ENCODE assay signal across 8 mouse cellular contexts in genomic region chr10:109011226-109012165, GRCm38 (mm10). TPM values are rescaled to one million over a fixed set of nuclear protein-coding genes. Genes with fewer than 3 reads are reported as not detected.
A peak's percentile ranks its signal among the peaks of the same experiment; 100 is the strongest.
DNase-seq lines count a peak whose midpoint lies in the region; ATAC-seq lines count a peak whose summit lies in the region.

No protein-coding gene starts in this region.

- H3K9me3 ChIP-seq in forebrain, embryonic 14.5 days (replicated peaks; ENCODE audit: control insufficient read depth, low read length) = no peaks in the 10 kb centered on the region
- H3K9me3 ChIP-seq in hindbrain, embryonic 16.5 days (ENCODE audit: control insufficient read depth, low read length) = no peaks in the 10 kb centered on the region
- no peaks in the 10 kb centered on the region for H3K9me3 ChIP-seq in neural tube, embryonic 11.5 days (ENCODE audit: control insufficient read depth, low read length)

- no peak overlapping the region for H3K27ac ChIP-seq in forebrain, embryonic 14.5 days (ENCODE audit: low read depth, low read length)
- H3K27ac ChIP-seq in hindbrain, embryonic 16.5 days (ENCODE audit: low read depth, low read length) = peak overlapping the region; percentile 73
- no peak overlapping the region for H3K27ac ChIP-seq in neural tube, embryonic 11.5 days (ENCODE audit: low read depth, low read length)

- peak overlapping the region; percentile 57 for H3K9ac ChIP-seq in forebrain, embryonic 14.5 days (ENCODE audit: low read length)
- peak overlapping the region; percentile 92 for H3K9ac ChIP-seq in hindbrain, embryonic 16.5 days (ENCODE audit: low read depth, low read length)
- no peak overlapping the region; the same call in 1 of the 2 replicates for H3K9ac ChIP-seq in neural tube, embryonic 11.5 days (ENCODE audit: low read length)

- H3K27me3 ChIP-seq in forebrain, embryonic 14.5 days (replicated peaks; ENCODE audit: control insufficient read depth, insufficient read depth, low read length) = no peaks in the 10 kb centered on the region
- H3K27me3 ChIP-seq in hindbrain, embryonic 16.5 days (replicated peaks; ENCODE audit: control insufficient read depth, insufficient read depth, low read length) = no peaks in the 10 kb centered on the region
- no peaks in the 10 kb centered on the region for H3K27me3 ChIP-seq in neural tube, embryonic 11.5 days (ENCODE audit: control insufficient read depth, insufficient read depth, low read length)

- peak; percentile 63 for ATAC-seq in forebrain, embryonic 14.5 days
- ATAC-seq in hindbrain, embryonic 16.5 days = peak; percentile 81
- peak; percentile 59 for ATAC-seq in neural tube, embryonic 11.5 days (ENCODE audit: insufficient read depth, low FRiP score, low TSS enrichment)

- H3K4me3 ChIP-seq in forebrain, embryonic 14.5 days (ENCODE audit: low read depth, low read length) = peak overlapping the region; percentile 77
- H3K4me3 ChIP-seq in hindbrain, embryonic 16.5 days (ENCODE audit: low read length) = peak overlapping the region; percentile 79
- peak overlapping the region; percentile 63 for H3K4me3 ChIP-seq in neural tube, embryonic 11.5 days (ENCODE audit: low read depth, low read length)

- peak; percentile 1 for DNase-seq in gastrocnemius, adult 18-20 months (ENCODE audit: low spot score)
- no peak for DNase-seq in gastrocnemius, postnatal 14 days
- DNase-seq in c-Kit-positive CD71-negative TER-119-negative erythroid progenitor cells, embryonic 14.5 days (ENCODE audit: low read depth) = peak; percentile 1
- peak; percentile 54 for DNase-seq in forebrain, embryonic 14.5 days (ENCODE audit: low spot score)
- peak; percentile 63 to 73 for DNase-seq in left cerebral cortex, postnatal 36 days (ENCODE audit: low spot score in 2 of 2)
- peak; percentile 48 for DNase-seq in neural tube, embryonic 11.5 days (ENCODE audit: low spot score)
- DNase-seq in thymus, postnatal 36 days = no peak

- H3K4me2 ChIP-seq in forebrain, embryonic 14.5 days (ENCODE audit: low read length) = peak overlapping the region; percentile 93
- H3K4me2 ChIP-seq in hindbrain, embryonic 16.5 days (ENCODE audit: low read length) = peak overlapping the region; percentile 84
- H3K4me2 ChIP-seq in neural tube, embryonic 11.5 days (ENCODE audit: low read depth) = peak overlapping the region; percentile 93

- H3K36me3 ChIP-seq in forebrain, embryonic 14.5 days (ENCODE audit: control insufficient read depth, insufficient read depth, low read length) = no peaks in the 10 kb centered on the region
- H3K36me3 ChIP-seq in hindbrain, embryonic 16.5 days (ENCODE audit: control insufficient read depth, insufficient read depth, low read length) = no peaks in the 10 kb centered on the region
- no peaks in the 10 kb centered on the region for H3K36me3 ChIP-seq in neural tube, embryonic 11.5 days (ENCODE audit: control insufficient read depth, insufficient read depth, low read length)

- intact Hi-C loops in gastrocnemius, postnatal 14 days (cut with DNase I; ENCODE audit: low total_unique reads) = no loop called here
- intact Hi-C loops in left cerebral cortex, postnatal 36 days (cut with DNase I) = loop anchor here (2.0 to 10.0 kb wide), 3 partner anchors 105 to 486 kb away; no protein-coding TSS in a partner anchor

- WGBS in forebrain, embryonic 14.5 days = under 1% methylated on average over 27 of the region's 29 CpGs
- 1% methylated on average over 27 of the region's 29 CpGs for WGBS in hindbrain, embryonic 16.5 days
- under 1% methylated on average over 28 of the region's 29 CpGs for WGBS in neural tube, embryonic 11.5 days

- H3K4me1 ChIP-seq in forebrain, embryonic 14.5 days (ENCODE audit: control insufficient read depth, insufficient read depth, low read length) = no peaks in the 10 kb centered on the region
- H3K4me1 ChIP-seq in hindbrain, embryonic 16.5 days (ENCODE audit: control insufficient read depth, insufficient read depth, low read depth, low read length) = peaks cover 9% of the 10 kb centered on the region
- H3K4me1 ChIP-seq in neural tube, embryonic 11.5 days (ENCODE audit: control insufficient read depth, insufficient read depth, low read length) = no peaks in the 10 kb centered on the region

RNA-seq across cellular contexts. Expression of gene Syt1, which starts 0.7 kb away (rescaled TPM):
- under 1 TPM in 1 of 2 experiments, not detected in 1; 0.05 TPM for total RNA-seq in gastrocnemius, adult 18-20 months (2021)
- under 1 TPM; 0.12 to 0.20 TPM for total RNA-seq in gastrocnemius, postnatal 14 days (2021)
- 53.4 and 73.7 TPM in 2 replicates for polyA plus RNA-seq in forebrain, embryonic 14.5 days (2014; fragmentation: Nextera tagmentation; extraction: Ambion mirVana)
- 139 and 149 TPM in 2 replicates for polyA plus RNA-seq in hindbrain, embryonic 16.5 days (2015; fragmentation: Nextera tagmentation; extraction: Ambion mirVana)
- 1,000 to 10,000 TPM; 1,175 to 1,261 TPM for total RNA-seq in left cerebral cortex, postnatal 36 days (2021)
- polyA plus RNA-seq in neural tube, embryonic 11.5 days (2014; fragmentation: Nextera tagmentation; extraction: Ambion mirVana) = 23.8 and 26.6 TPM in 2 replicates

Comparison
In these comparisons a context has a peak if more than half of its experiments do, and no peak if none do; other contexts are left out.
1. DNase-seq: peak in gastrocnemius, adult 18-20 months (single experiment), c-Kit-positive CD71-negative TER-119-negative erythroid progenitor cells, embryonic 14.5 days (single experiment), forebrain, embryonic 14.5 days (single experiment), left cerebral cortex, postnatal 36 days (2 of 2) and neural tube, embryonic 11.5 days (single experiment); none in gastrocnemius, postnatal 14 days (single experiment) and thymus, postnatal 36 days (0 of 2).
2. RNA of gene Syt1, which starts 0.7 kb away (total RNA-seq): 1,175 to 1,261 TPM in left cerebral cortex, postnatal 36 days; 0.12 to 0.20 TPM in gastrocnemius, postnatal 14 days and 0.05 TPM in gastrocnemius, adult 18-20 months; every median in the first group is over 100 times any median in the second.
3. Peak in every context shown above with its lines, with median percentiles within 50 percentile points of each other: ATAC-seq, H3K4me2 ChIP-seq and H3K4me3 ChIP-seq.